Mouse (Mus musculus) kidney, adult 2 months (tissue): ENCODE data around the gene Scmh1.

Experiments used
- CTCF ChIP-seq: fragments of 200-500 bp; conservative IDR thresholded peaks from 2 replicates; pipeline ENCODE4 v1.5.1; 2011; ENCODE audit warnings: low read depth, mild to moderate bottlenecking, control low read depth, low read length, moderate library complexity, mixed read lengths; ENCODE audit not compliant: insufficient read depth, insufficient read length
- POLR2A ChIP-seq: fragments of 200-500 bp; IDR thresholded peaks from one replicate; pipeline ENCODE4 v1.6.1; 2011; ENCODE audit warnings: low read depth, low read length, control low read depth

- TF ChIP-seq CTCF (no peak), POLR2A (no peak)
Observed at GRCm38 (mm10) chr4:120538664-120539063, 133.6 kb downstream of the Scmh1 start.
